Mouse (Mus musculus) bone marrow macrophage, adult 2 months (primary cell): ENCODE results near the gene Tedc1. TPM values are rescaled to one million over a fixed set of nuclear protein-coding genes. Genes with fewer than 3 reads are reported as not detected.

Experiments
- H3K27ac ChIP-seq: 2 replicates; pipeline ENCODE4 v1.5.1; 2012; ENCODE audit warnings: low read depth, low read length; ENCODE audit not compliant: insufficient read depth
- H3K4me1 ChIP-seq: 2 replicates; pipeline ENCODE4 v1.6.1; 2012; ENCODE audit warnings: low read length; ENCODE audit not compliant: control insufficient read depth, insufficient read depth
- H3K4me3 ChIP-seq: 2 replicates; pipeline ENCODE4 v1.5.1; 2012; ENCODE audit warnings: mild to moderate bottlenecking, low read length, moderate library complexity; ENCODE audit not compliant: insufficient read depth
- CTCF ChIP-seq: IDR thresholded peaks from 2 replicates; pipeline ENCODE4 v1.5.1; 2012; ENCODE audit warnings: low read depth, mild to moderate bottlenecking, low read length, moderate library complexity
- POLR2A ChIP-seq: IDR thresholded peaks from 2 replicates; pipeline ENCODE4 v1.6.1; 2012; ENCODE audit warnings: mild to moderate bottlenecking, low read depth, low read length, borderline replicate concordance
- polyA plus RNA-seq: library from polyadenylated mRNA; stranded (reverse); fragments of >200 nt; gene quantifications from 2 replicates; pipeline ENCODE4 v1.2.4, GENCODE M21; 2012; ENCODE audit not compliant: missing spikeins, insufficient read depth, insufficient read length

Gene Tedc1
- polyA plus RNA-seq, 1 experiment: 7.1 TPM

GRCm38 (mm10) chr12:113138901-113139864 is 17.0 kb upstream of the Tedc1 start:
- no peak overlapping the region for H3K27ac ChIP-seq
- TF ChIP-seq CTCF: no peak
- peak overlapping the region; percentile 58 for H3K4me3 ChIP-seq
- H3K4me1 ChIP-seq: 0 out of 2 replicates have a peak, but pooled peaks cover 2% of the 10 kb centered on the region

GRCm38 (mm10) chr12:113139908-113140615 is 16.2 kb upstream of the Tedc1 start, which contains the start of gene Crip2:
Gene Crip2, plus strand, starts transcription at chr12:113140236.
- 0 out of 2 replicates have a peak, but pooled peaks cover 2% of the 10 kb centered on the region for H3K4me1 ChIP-seq
- TF ChIP-seq CTCF (no peak), POLR2A (no peak)
- H3K4me3 ChIP-seq: peak within 1 kb of the TSS; percentile 58
- no peak within 1 kb of the TSS for H3K27ac ChIP-seq

- H3K27ac ChIP-seq: no peak overlapping the region
- peak overlapping the region; percentile 58 for H3K4me3 ChIP-seq
- 0 out of 2 replicates have a peak, but pooled peaks cover 2% of the 10 kb centered on the region for H3K4me1 ChIP-seq
- TF ChIP-seq POLR2A (no peak), CTCF (no peak)
These were observed 15.4 kb upstream of the Tedc1 start for GRCm38 (mm10) chr12:113140616-113141411.

- TF ChIP-seq CTCF: no peak
- no peak for TF ChIP-seq POLR2A
- no peak overlapping the region for H3K4me3 ChIP-seq
These were observed 14.7 kb upstream of the Tedc1 start for GRCm38 (mm10) chr12:113141531-113141973.

GRCm38 (mm10) chr12:113142021-113142975 is 13.9 kb upstream of the Tedc1 start:
- TF ChIP-seq CTCF (no peak), POLR2A (no peak)
- no peak overlapping the region for H3K4me3 ChIP-seq
- peaks cover 6% of the 10 kb centered on the region for H3K4me1 ChIP-seq
- no peak overlapping the region for H3K27ac ChIP-seq

More at GRCm38 (mm10) chr12:113141531-113141973, 14.7 kb upstream of the Tedc1 start:
- Histone ChIP-seq H3K4me1 (peaks cover 2% of the 10 kb centered on the region), H3K27ac (no peak overlapping the region)

- peaks cover 6% of the 10 kb centered on the region for H3K4me1 ChIP-seq
- TF ChIP-seq POLR2A (no peak), CTCF (no peak)
- H3K4me3 ChIP-seq: no peak overlapping the region
These were observed 13.1 kb upstream of the Tedc1 start for GRCm38 (mm10) chr12:113143164-113143563.

GRCm38 (mm10) chr12:113144001-113144756 is 12.0 kb upstream of the Tedc1 start:
- Histone ChIP-seq H3K27ac (no peak overlapping the region), H3K4me1 (peaks cover 6% of the 10 kb centered on the region), H3K4me3 (no peak overlapping the region)
- TF ChIP-seq CTCF: peak; percentile 93
- TF ChIP-seq POLR2A: no peak

More at GRCm38 (mm10) chr12:113143164-113143563, 13.1 kb upstream of the Tedc1 start:
- H3K27ac ChIP-seq: no peak overlapping the region

- TF ChIP-seq CTCF: no peak
- TF ChIP-seq POLR2A: no peak
- Histone ChIP-seq H3K27ac (no peak overlapping the region), H3K4me3 (no peak overlapping the region), H3K4me1 (peaks cover 6% of the 10 kb centered on the region)
These were observed 11.3 kb upstream of the Tedc1 start for GRCm38 (mm10) chr12:113144886-113145285.
